Mouse (Mus musculus) G1E (cell line): Measurements from ENCODE around the gene Thada.

Source experiments
- CTCF ChIP-seq: IDR thresholded peaks from 2 replicates; pipeline ENCODE4 v1.5.1; 2012; ENCODE audit warnings: low read depth, low read length, inconsistent platforms, mixed read lengths
- GATA1 ChIP-seq: IDR thresholded peaks from 2 replicates; pipeline ENCODE4 v1.6.1; 2012; ENCODE audit warnings: borderline replicate concordance, low read length, inconsistent platforms, mixed read lengths

- TF ChIP-seq CTCF (no peak), GATA1 (no peak)
Measured at GRCm38 (mm10) chr17:84497026-84497425, 31.0 kb upstream of the Thada start.
